Mouse (Mus musculus): Measurements from ENCODE around the gene Nop53. TPM values are rescaled to one million over a fixed set of nuclear protein-coding genes. Genes with fewer than 3 reads are reported as not detected.
A peak's percentile ranks its signal among the peaks of the same experiment; 100 is the strongest.

Nop53 gene
- polyA plus RNA-seq, 1 experiment from 2014 or later: 183 TPM

- Histone ChIP-seq H3K27ac (replicated peaks) (no peak overlapping the region), H3K9ac (replicated peaks) (no peak overlapping the region), H3K36me3 (peaks cover 49% of the 10 kb centered on the region), H3K4me2 (replicated peaks) (no peak overlapping the region), H3K4me3 (no peak overlapping the region), H3K4me1 (peaks cover 7% of the 10 kb centered on the region; the same call in 1 of the 2 replicates), H3K27me3 (no peaks in the 10 kb centered on the region; the same call in 1 of the 2 replicates), H3K9me3 (no peaks in the 10 kb centered on the region)
- 83% methylated on average over 3 of the region's 3 CpGs for whole genome bisulfite sequencing
- no peak for ATAC-seq (ENCODE audit: low FRiP score, low read depth)
Measured at GRCm38 (mm10) chr7:15969674-15970073, 23.8 kb upstream of the Nop53 start.

- Histone ChIP-seq H3K27ac (replicated peaks) (no peak overlapping the region), H3K27me3 (no peaks in the 10 kb centered on the region; the same call in 1 of the 2 replicates), H3K9me3 (no peaks in the 10 kb centered on the region), H3K4me3 (no peak overlapping the region), H3K36me3 (peaks cover 37% of the 10 kb centered on the region), H3K9ac (replicated peaks) (no peak overlapping the region), H3K4me1 (peaks cover 7% of the 10 kb centered on the region; the same call in 1 of the 2 replicates), H3K4me2 (replicated peaks) (no peak overlapping the region)
- WGBS: 87% methylated on average over 8 of the region's 8 CpGs
- ATAC-seq (ENCODE audit: low FRiP score, low read depth): no peak
Measured at GRCm38 (mm10) chr7:15968322-15968721, 22.4 kb upstream of the Nop53 start.

- WGBS: under 1% methylated on average over 22 of the region's 22 CpGs
- Histone ChIP-seq H3K4me1 (peaks cover 14% of the 10 kb centered on the region; the same call in 1 of the 2 replicates), H3K27ac (replicated peaks) (no peak within 1 kb of the TSS), H3K4me3 (peak within 1 kb of the TSS; percentile 37), H3K36me3 (peaks cover 27% of the 10 kb centered on the region), H3K9ac (replicated peaks) (peak within 1 kb of the TSS; percentile 39; the same call in 1 of the 2 replicates), H3K9me3 (no peaks in the 10 kb centered on the region), H3K4me2 (replicated peaks) (peak within 1 kb of the TSS; percentile 56), H3K27me3 (no peaks in the 10 kb centered on the region; the same call in 1 of the 2 replicates)
- ATAC-seq (ENCODE audit: low FRiP score, low read depth): peak; percentile 86
Measured at GRCm38 (mm10) chr7:15967312-15967711, 21.4 kb upstream of the Nop53 start, which contains the start of gene Ehd2. Gene Ehd2, minus strand, starts transcription at chr7:15967567.

DNA sequence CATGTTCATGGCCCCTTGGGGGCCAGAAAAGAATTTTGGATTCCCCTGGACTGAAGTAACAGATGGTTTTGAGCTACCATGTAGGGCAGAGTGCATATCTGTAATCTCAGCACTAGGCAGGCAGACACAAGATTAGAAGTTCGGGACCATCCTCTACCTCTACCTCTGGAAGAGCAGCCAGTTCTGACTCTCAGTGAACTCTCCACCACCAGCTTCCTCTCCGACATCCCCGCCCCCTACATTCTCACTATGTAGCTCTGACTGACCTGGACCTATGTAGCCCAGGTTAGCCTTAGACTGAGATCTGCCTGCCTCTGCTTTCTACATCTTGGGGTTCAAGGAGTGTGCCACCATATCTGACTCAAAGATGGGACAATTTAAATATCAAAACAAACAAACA is 20.6 kb upstream of the Nop53 start:
- Histone ChIP-seq H3K36me3 (peaks cover 19% of the 10 kb centered on the region), H3K4me1 (peaks cover 16% of the 10 kb centered on the region; the same call in 1 of the 2 replicates), H3K9me3 (no peaks in the 10 kb centered on the region), H3K27me3 (no peaks in the 10 kb centered on the region; the same call in 1 of the 2 replicates), H3K27ac (replicated peaks) (no peak overlapping the region), H3K4me3 (no peak overlapping the region), H3K9ac (replicated peaks) (no peak overlapping the region), H3K4me2 (replicated peaks) (no peak overlapping the region)
- 84% methylated on average over 3 of the region's 3 CpGs for WGBS
- no peak for ATAC-seq (ENCODE audit: low FRiP score, low read depth)

- H3K9me3 ChIP-seq: no peaks in the 10 kb centered on the region
- H3K9ac ChIP-seq (replicated peaks): no peak overlapping the region
- no peak overlapping the region for H3K4me3 ChIP-seq
- H3K4me1 ChIP-seq: peaks cover 16% of the 10 kb centered on the region; the same call in 1 of the 2 replicates
- no peaks in the 10 kb centered on the region for H3K36me3 ChIP-seq
- no peak for ATAC-seq (ENCODE audit: low FRiP score, low read depth)
- no peak overlapping the region for H3K4me2 ChIP-seq (replicated peaks)
- H3K27me3 ChIP-seq: no peaks in the 10 kb centered on the region; the same call in 1 of the 2 replicates
- H3K27ac ChIP-seq (replicated peaks): no peak overlapping the region
- WGBS: 88% methylated on average over 32 of the region's 32 CpGs
Measured at GRCm38 (mm10) chr7:15963798-15964652, 18.2 kb upstream of the Nop53 start.

DNA sequence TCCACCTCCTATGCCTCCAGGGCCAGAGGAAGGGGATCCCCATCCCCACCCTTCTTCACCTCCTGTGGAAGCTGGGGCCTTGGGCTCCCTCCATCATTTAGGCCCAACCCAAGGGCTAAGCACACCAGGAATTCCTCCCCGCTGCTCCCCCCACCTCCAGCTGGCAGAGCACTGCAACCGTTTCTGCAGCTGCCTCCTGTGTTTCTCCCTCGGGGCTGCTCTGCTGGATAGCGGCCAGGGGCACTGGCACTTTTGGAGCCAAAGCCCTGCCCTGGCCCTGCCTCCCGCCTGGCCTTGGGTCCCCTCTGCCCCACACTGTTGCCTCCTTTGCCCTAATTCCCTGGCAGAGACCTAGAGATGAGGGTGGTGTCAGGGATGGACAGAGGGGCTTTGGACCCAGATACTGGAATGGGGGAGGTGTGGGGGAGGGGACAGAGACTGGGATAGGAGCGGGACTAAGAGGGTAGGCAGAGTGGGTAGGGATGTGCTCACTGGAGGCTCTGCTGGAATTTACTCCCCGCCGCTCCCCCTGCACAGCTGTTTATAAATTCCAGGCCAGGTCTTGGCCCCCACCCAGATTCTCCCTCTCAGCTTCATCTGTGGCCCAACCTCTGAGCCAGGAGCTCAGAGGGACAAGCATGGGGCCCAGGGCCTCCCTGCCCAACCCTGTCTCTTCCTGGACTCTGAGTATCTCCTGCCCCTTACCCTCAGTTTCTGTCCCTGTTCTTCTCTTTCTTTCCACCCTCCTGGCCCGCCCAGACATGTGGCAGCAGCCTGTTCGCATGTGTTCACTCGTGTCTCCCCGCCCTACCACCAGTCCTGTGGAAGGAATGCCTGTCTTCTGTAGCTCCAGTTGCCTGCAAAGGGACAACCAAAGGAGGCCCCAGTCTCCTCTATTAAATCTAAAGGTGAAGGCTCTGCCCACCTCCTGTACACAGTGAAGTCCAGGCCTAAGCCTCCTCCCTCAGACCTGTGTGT is 16.7 kb upstream of the Nop53 start:
- 0 out of 2 replicates have a peak, but pooled peaks have one; percentile 24 for ATAC-seq (ENCODE audit: low FRiP score, low read depth)
- no peaks in the 10 kb centered on the region for H3K36me3 ChIP-seq
- no peak overlapping the region for H3K9ac ChIP-seq (replicated peaks)
- H3K4me1 ChIP-seq: peaks cover 15% of the 10 kb centered on the region; the same call in 1 of the 2 replicates
- H3K9me3 ChIP-seq: no peaks in the 10 kb centered on the region
- no peak overlapping the region for H3K27ac ChIP-seq (replicated peaks)
- H3K27me3 ChIP-seq: no peaks in the 10 kb centered on the region; the same call in 1 of the 2 replicates
- H3K4me3 ChIP-seq: no peak overlapping the region
- no peak overlapping the region for H3K4me2 ChIP-seq (replicated peaks)
- WGBS: 34% methylated on average over 12 of the region's 12 CpGs

- no peak overlapping the region for H3K27ac ChIP-seq (replicated peaks)
- 90% methylated on average over 7 of the region's 7 CpGs for WGBS
Measured at GRCm38 (mm10) chr7:15961798-15962197, 15.9 kb upstream of the Nop53 start.

DNA sequence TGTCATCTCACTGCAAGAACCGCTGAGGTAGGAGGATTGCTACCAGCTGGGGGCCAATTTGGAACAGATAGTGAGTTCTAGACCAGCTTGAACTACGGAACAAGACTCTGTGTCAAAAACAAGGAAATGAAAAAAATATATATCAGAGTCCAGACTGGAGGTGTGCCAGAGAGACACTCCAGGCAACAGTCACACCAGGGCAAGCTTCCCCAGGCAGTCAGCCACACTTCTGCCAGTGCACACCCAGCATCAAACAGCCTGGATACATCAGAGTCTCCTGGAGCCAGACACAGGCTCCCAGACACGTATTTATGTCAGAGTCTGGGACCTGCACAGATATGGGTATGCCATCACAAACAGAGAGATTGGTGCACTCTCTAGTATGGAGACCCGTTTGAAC is 15.4 kb upstream of the Nop53 start:
- no peak overlapping the region for H3K27ac ChIP-seq (replicated peaks)

More at GRCm38 (mm10) chr7:15961798-15962197, 15.9 kb upstream of the Nop53 start:
- peaks cover 9% of the 10 kb centered on the region; the same call in 1 of the 2 replicates for H3K4me1 ChIP-seq
- H3K9ac ChIP-seq (replicated peaks): no peak overlapping the region
- ATAC-seq (ENCODE audit: low FRiP score, low read depth): no peak
- H3K4me3 ChIP-seq: no peak overlapping the region
- no peaks in the 10 kb centered on the region for H3K9me3 ChIP-seq
- no peaks in the 10 kb centered on the region for H3K27me3 ChIP-seq
- H3K4me2 ChIP-seq (replicated peaks): no peak overlapping the region
- H3K36me3 ChIP-seq: no peaks in the 10 kb centered on the region

GRCm38 (mm10) chr7:15960691-15961090 is 14.8 kb upstream of the Nop53 start:
- Histone ChIP-seq H3K9me3 (no peaks in the 10 kb centered on the region), H3K9ac (replicated peaks) (no peak overlapping the region), H3K4me3 (no peak overlapping the region), H3K4me1 (peaks cover 9% of the 10 kb centered on the region; the same call in 1 of the 2 replicates), H3K4me2 (replicated peaks) (no peak overlapping the region), H3K27me3 (0 out of 2 replicates have a peak, but pooled peaks cover 4% of the 10 kb centered on the region), H3K36me3 (no peaks in the 10 kb centered on the region), H3K27ac (replicated peaks) (no peak overlapping the region)
- 44% methylated on average over 4 of the region's 4 CpGs for WGBS
- no peak for ATAC-seq (ENCODE audit: low FRiP score, low read depth)

More for the DNA sequence above, 15.4 kb upstream of the Nop53 start:
- no peak for ATAC-seq (ENCODE audit: low FRiP score, low read depth)
- Histone ChIP-seq H3K9me3 (no peaks in the 10 kb centered on the region), H3K4me1 (peaks cover 9% of the 10 kb centered on the region; the same call in 1 of the 2 replicates), H3K4me3 (no peak overlapping the region), H3K36me3 (no peaks in the 10 kb centered on the region), H3K9ac (replicated peaks) (no peak overlapping the region), H3K4me2 (replicated peaks) (no peak overlapping the region), H3K27me3 (no peaks in the 10 kb centered on the region)
- WGBS: 62% methylated on average over 4 of the region's 4 CpGs

- Histone ChIP-seq H3K9me3 (0 out of 2 replicates have a peak, but pooled peaks cover 4% of the 10 kb centered on the region), H3K36me3 (no peaks in the 10 kb centered on the region), H3K4me1 (no peaks in the 10 kb centered on the region), H3K27ac (replicated peaks) (no peak overlapping the region), H3K27me3 (0 out of 2 replicates have a peak, but pooled peaks cover 8% of the 10 kb centered on the region), H3K9ac (replicated peaks) (no peak overlapping the region), H3K4me2 (replicated peaks) (no peak overlapping the region), H3K4me3 (no peak overlapping the region)
- 86% methylated on average over 5 of the region's 5 CpGs for WGBS
- no peak for ATAC-seq (ENCODE audit: low FRiP score, low read depth)
Measured at GRCm38 (mm10) chr7:15956143-15956542, 10.3 kb upstream of the Nop53 start.

DNA sequence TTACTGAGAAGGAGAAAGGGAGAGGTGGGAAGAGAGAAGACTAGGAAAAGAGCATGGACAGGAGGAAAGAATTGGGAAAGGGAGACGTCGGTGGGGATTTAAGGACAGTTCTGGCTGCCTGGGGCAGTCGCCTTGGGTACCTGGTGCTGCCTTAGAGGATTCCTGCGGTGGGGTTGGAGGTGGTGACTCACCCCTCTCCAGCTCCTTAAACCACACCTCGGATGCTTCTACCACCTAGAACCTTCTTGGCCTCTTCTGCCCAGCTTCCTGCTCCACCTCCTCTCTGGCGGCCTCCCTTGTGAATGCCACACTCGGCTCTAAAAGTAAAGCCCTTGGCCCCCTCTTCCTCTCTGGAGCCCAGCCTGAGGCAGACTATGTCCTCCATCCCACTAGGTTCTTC is 9.6 kb upstream of the Nop53 start:
- H3K4me2 ChIP-seq (replicated peaks): peak overlapping the region; percentile 46
- ATAC-seq (ENCODE audit: low FRiP score, low read depth): no peak
- no peak overlapping the region for H3K27ac ChIP-seq (replicated peaks)
- peak overlapping the region; percentile 32 for H3K4me3 ChIP-seq
- 0 out of 2 replicates have a peak, but pooled peaks cover 4% of the 10 kb centered on the region for H3K9me3 ChIP-seq
- WGBS: 10% methylated on average over 7 of the region's 7 CpGs
- 0 out of 2 replicates have a peak, but pooled peaks cover 8% of the 10 kb centered on the region for H3K27me3 ChIP-seq
- H3K4me1 ChIP-seq: no peaks in the 10 kb centered on the region
- no peaks in the 10 kb centered on the region for H3K36me3 ChIP-seq
- H3K9ac ChIP-seq (replicated peaks): peak overlapping the region; percentile 26; the same call in 1 of the 2 replicates

Data from midbrain, embryonic 12.5 days (tissue).